Mouse (Mus musculus) bone marrow macrophage, adult 2 months (primary cell): ENCODE results near the gene Srf.

Experiments used
- CTCF ChIP-seq: IDR thresholded peaks from 2 replicates; pipeline ENCODE4 v1.5.1; 2012; ENCODE audit warnings: low read depth, mild to moderate bottlenecking, low read length, moderate library complexity
- POLR2A ChIP-seq: IDR thresholded peaks from 2 replicates; pipeline ENCODE4 v1.6.1; 2012; ENCODE audit warnings: mild to moderate bottlenecking, low read depth, low read length, borderline replicate concordance

DNA sequence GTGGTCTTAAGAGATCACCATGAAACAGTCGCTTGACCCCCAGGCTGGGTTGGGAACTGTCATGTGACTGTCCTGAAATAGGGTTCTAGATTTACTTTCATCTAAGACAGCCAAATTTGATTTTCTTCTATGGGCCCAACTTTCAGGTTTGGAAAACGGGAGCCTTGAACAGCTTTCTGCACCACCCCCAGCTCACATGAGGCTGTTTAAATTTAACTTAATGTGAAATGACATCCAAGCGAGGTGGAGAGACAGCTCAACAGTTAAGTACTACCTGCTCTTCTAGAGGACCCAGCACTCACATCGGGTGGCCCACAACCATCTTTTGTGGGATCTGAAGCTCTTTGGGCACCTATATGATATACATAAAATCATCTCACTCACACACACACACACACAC lies 43.0 kb upstream of the Srf start:
- TF ChIP-seq CTCF (no peak), POLR2A (no peak)
